In genomic region chr14:82607631-82608030, GRCm38 (mm10) we compare ENCODE assay signal across 18 mouse cellular contexts.
A peak's percentile ranks its signal among the peaks of the same experiment; 100 is the strongest.
DNase-seq lines count a peak whose midpoint lies in the region; ATAC-seq and TF ChIP-seq lines count a peak whose summit lies in the region.
"Had no signal": no experiment of that assay in that cellular context is flagged by ENCODE, and none has a peak within 500 bp of the region (broad histone marks: within the 10 kb centered on the region; RNA-seq: fewer than 3 reads in every experiment).

No protein-coding gene starts in this region.

- H3K9ac ChIP-seq in midbrain, embryonic 13.5 days (replicated peaks) = no peak overlapping the region
- no peak overlapping the region for H3K9ac ChIP-seq in midbrain, embryonic 11.5 days (ENCODE audit: low read length)
- H3K9ac ChIP-seq in midbrain, embryonic 15.5 days = no peak overlapping the region
- H3K9ac ChIP-seq in midbrain, postnatal 0 days (replicated peaks; ENCODE audit: low read length, poor library complexity, severe bottlenecking) = no peak overlapping the region
- H3K9ac ChIP-seq: embryonic facial prominence, embryonic 12.5 days; forebrain, embryonic 12.5 days; forebrain, embryonic 15.5 days; forebrain, postnatal 0 days had no signal

- H3K4me1 ChIP-seq in midbrain, embryonic 13.5 days (replicated peaks) = no peaks in the 10 kb centered on the region
- no peaks in the 10 kb centered on the region for H3K4me1 ChIP-seq in midbrain, embryonic 11.5 days (ENCODE audit: control insufficient read depth, insufficient read depth, low read length)
- no peaks in the 10 kb centered on the region for H3K4me1 ChIP-seq in midbrain, embryonic 15.5 days
- no peaks in the 10 kb centered on the region for H3K4me1 ChIP-seq in midbrain, postnatal 0 days (ENCODE audit: insufficient read depth, low read length)
- H3K4me1 ChIP-seq: embryonic facial prominence, embryonic 10.5 days; embryonic facial prominence, embryonic 12.5 days; forebrain, embryonic 12.5 days; forebrain, embryonic 15.5 days had no signal

- no peak overlapping the region for H3K27ac ChIP-seq in midbrain, embryonic 13.5 days
- H3K27ac ChIP-seq in midbrain, embryonic 11.5 days (ENCODE audit: low read depth, low read length) = no peak overlapping the region
- H3K27ac ChIP-seq in midbrain, embryonic 15.5 days = no peak overlapping the region
- no peak overlapping the region for H3K27ac ChIP-seq in midbrain, postnatal 0 days (ENCODE audit: low read depth, low read length)
- H3K27ac ChIP-seq: embryonic facial prominence, embryonic 10.5 days; embryonic facial prominence, embryonic 12.5 days; forebrain, embryonic 12.5 days; forebrain, embryonic 15.5 days had no signal

- no peaks in the 10 kb centered on the region for H3K36me3 ChIP-seq in midbrain, embryonic 13.5 days
- no peaks in the 10 kb centered on the region for H3K36me3 ChIP-seq in midbrain, embryonic 11.5 days (ENCODE audit: control insufficient read depth, insufficient read depth, low read length)
- no peaks in the 10 kb centered on the region for H3K36me3 ChIP-seq in midbrain, embryonic 15.5 days (replicated peaks)
- H3K36me3 ChIP-seq in midbrain, postnatal 0 days (ENCODE audit: insufficient read depth, low read length) = no peaks in the 10 kb centered on the region
- H3K36me3 ChIP-seq: embryonic facial prominence, embryonic 10.5 days; embryonic facial prominence, embryonic 12.5 days; forebrain, embryonic 12.5 days; forebrain, embryonic 15.5 days had no signal

- no peaks in the 10 kb centered on the region for H3K9me3 ChIP-seq in midbrain, embryonic 13.5 days
- no peaks in the 10 kb centered on the region for H3K9me3 ChIP-seq in midbrain, embryonic 11.5 days (ENCODE audit: control insufficient read depth, low read length)
- no peaks in the 10 kb centered on the region for H3K9me3 ChIP-seq in midbrain, embryonic 15.5 days
- H3K9me3 ChIP-seq in midbrain, postnatal 0 days (ENCODE audit: low read length) = no peaks in the 10 kb centered on the region
- H3K9me3 ChIP-seq: embryonic facial prominence, embryonic 10.5 days; embryonic facial prominence, embryonic 12.5 days; forebrain, embryonic 12.5 days; forebrain, embryonic 15.5 days had no signal

- no peak overlapping the region for H3K4me2 ChIP-seq in midbrain, embryonic 13.5 days (replicated peaks)
- no peak overlapping the region for H3K4me2 ChIP-seq in midbrain, embryonic 11.5 days
- H3K4me2 ChIP-seq in midbrain, embryonic 15.5 days = no peak overlapping the region
- H3K4me2 ChIP-seq in midbrain, postnatal 0 days (ENCODE audit: low read depth, low read length, poor library complexity, severe bottlenecking) = no peak overlapping the region
- H3K4me2 ChIP-seq: embryonic facial prominence, embryonic 12.5 days; forebrain, embryonic 12.5 days; forebrain, embryonic 15.5 days had no signal

- no peak for TF ChIP-seq CTCF in midbrain, postnatal 0 days (IDR thresholded peaks at IDR 0.05)

- intact Hi-C loops in heart, postnatal 14 days (cut with DNase I) = no loop called here

- 0 out of 2 replicates have a peak, but pooled peaks have one; percentile 37 for ATAC-seq in midbrain, embryonic 13.5 days
- no peak for ATAC-seq in midbrain, embryonic 11.5 days (ENCODE audit: low FRiP score)
- 0 out of 2 replicates have a peak, but pooled peaks have one; percentile 60 for ATAC-seq in midbrain, embryonic 15.5 days (replicated peaks)
- no peak for ATAC-seq in midbrain, postnatal 0 days (ENCODE audit: low FRiP score)
- ATAC-seq: forebrain, embryonic 15.5 days; forebrain, postnatal 0 days had no signal

- no peak for DNase-seq in midbrain, embryonic 11.5 days (ENCODE audit: low spot score, missing footprints)
- DNase-seq in midbrain, postnatal 0 days (ENCODE audit: low spot score) = no peak
- no peak for DNase-seq in heart, postnatal 14 days
- DNase-seq: adrenal gland, adult 2 months; adrenal gland, postnatal 10 days; adrenal gland, postnatal 25 days; cerebellum, adult 11-12 months; cerebellum, adult 2 months; cerebellum, adult 9-10 months; cerebellum, postnatal 10 days; cerebellum, postnatal 25 days; forebrain, postnatal 0 days had no signal

- H3K4me3 ChIP-seq in midbrain, embryonic 13.5 days (replicated peaks) = no peak overlapping the region
- H3K4me3 ChIP-seq in midbrain, embryonic 11.5 days (ENCODE audit: low read depth, low read length) = no peak overlapping the region
- H3K4me3 ChIP-seq in midbrain, embryonic 15.5 days = no peak overlapping the region
- no peak overlapping the region for H3K4me3 ChIP-seq in midbrain, postnatal 0 days (ENCODE audit: low read depth, low read length)
- H3K4me3 ChIP-seq: embryonic facial prominence, embryonic 10.5 days; embryonic facial prominence, embryonic 12.5 days; forebrain, embryonic 12.5 days; forebrain, embryonic 15.5 days had no signal

- H3K27me3 ChIP-seq in midbrain, embryonic 13.5 days = no peaks in the 10 kb centered on the region
- H3K27me3 ChIP-seq in midbrain, embryonic 11.5 days (ENCODE audit: control insufficient read depth, insufficient read depth, low read length) = no peaks in the 10 kb centered on the region
- no peaks in the 10 kb centered on the region for H3K27me3 ChIP-seq in midbrain, embryonic 15.5 days (replicated peaks)
- H3K27me3 ChIP-seq in midbrain, postnatal 0 days (ENCODE audit: insufficient read depth, low read length) = no peaks in the 10 kb centered on the region
- H3K27me3 ChIP-seq: embryonic facial prominence, embryonic 12.5 days; forebrain, embryonic 12.5 days; forebrain, embryonic 15.5 days had no signal

Comparison
In these comparisons a context has a peak if more than half of its experiments do, and no peak if none do; other contexts are left out.
1. ATAC-seq: peak in midbrain, embryonic 13.5 days (single experiment) and midbrain, embryonic 15.5 days (single experiment); none in midbrain, embryonic 11.5 days (single experiment) and midbrain, postnatal 0 days (single experiment).